Mouse (Mus musculus) left cerebral cortex, postnatal 4 days (tissue): ENCODE data around the gene Foxj3. TPM values are rescaled to one million over a fixed set of nuclear protein-coding genes. Genes with fewer than 3 reads are reported as not detected.
A peak's percentile ranks its signal among the peaks of the same experiment; 100 is the strongest.
"Not testable (repeated sequence)": the region's sequence is repeated elsewhere in the genome, so short reads cannot be mapped to it uniquely, and the experiment has no call there.

Experiments
- DNase-seq: peaks from one replicate; pipeline ENCODE4 v3.0.0-alpha.2; 2022
- intact Hi-C: fragments of 180-260 bp; cut with DNase I; formaldehyde crosslinking; loops from one replicate; pipeline ENCODE4 v1.15.1; 2025
- total RNA-seq, 2 experiments: library from RNA; stranded (reverse); gene quantifications; 2 replicates each; pipeline ENCODE4 v1.2.3; 2021

Foxj3 gene
- total RNA-seq, 2 experiments from 2014 or later, result 81.2 to 82.6 TPM

DNA sequence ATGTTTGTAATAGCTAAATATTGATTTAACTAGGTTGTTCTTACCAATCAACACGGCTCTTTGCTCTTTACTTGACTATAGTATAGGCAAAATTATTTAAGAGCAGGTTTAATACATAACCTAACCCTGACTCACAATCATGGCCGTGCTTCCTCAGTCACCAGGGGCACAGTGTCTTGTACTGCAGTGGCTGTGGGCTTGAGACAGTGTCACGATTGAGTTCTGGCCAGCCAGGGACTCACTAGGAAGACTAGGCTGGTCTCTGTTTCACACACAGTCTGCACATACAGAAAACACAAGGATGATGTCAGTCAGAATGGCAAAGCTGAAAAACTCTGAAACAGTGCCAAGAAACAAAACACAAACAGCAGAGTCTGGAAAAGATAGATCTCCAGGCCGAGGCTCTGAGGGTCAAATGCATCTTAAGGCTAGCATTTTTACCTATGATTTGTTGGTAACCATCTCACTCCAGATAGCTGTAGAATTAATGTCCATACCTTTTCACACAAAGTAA is 29.6 kb downstream of the Foxj3 start:
- intact Hi-C loops, result no loop called here

DNA sequence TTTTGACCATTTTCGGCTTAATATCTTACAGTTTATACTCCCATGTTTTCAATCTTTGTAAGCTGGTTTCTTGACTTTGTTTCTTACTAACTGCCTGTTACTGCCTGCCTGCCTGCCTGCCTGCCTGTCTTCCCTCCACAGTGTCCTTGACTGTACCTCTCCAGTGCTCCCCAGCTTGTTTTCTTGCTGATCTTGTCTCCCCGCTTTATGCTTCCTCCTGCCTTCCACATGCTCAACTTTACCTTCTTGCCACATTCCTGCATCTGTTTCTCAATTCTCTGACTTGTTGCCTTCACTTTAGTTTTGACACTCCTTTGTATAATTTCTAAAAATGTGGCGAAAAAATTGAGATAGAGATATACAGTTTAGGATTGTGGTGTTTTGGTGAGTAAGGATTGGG is 35.9 kb downstream of the Foxj3 start:
- intact Hi-C loops, result no loop called here
- no peak for DNase-seq

More for the DNA sequence above, 29.6 kb downstream of the Foxj3 start:
- DNase-seq, result no peak

DNA sequence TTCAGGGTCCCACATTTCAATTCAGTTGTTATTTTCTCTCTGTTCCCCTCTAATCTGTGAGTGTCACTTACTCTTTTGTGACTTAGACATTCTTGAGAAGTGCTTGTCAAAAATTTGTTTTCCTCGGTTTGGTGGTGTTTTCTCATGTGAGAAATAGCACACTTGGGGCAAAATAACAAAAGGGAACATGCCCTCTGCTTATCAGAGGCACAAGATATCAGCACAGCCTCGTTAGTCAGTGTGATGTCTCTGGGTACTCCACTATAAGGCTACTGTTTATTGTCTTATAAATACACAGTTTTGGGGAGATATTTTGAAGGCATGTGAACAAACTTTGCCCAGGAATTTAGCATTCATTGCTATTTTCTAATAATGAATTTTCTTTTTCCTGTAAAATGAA is 37.7 kb downstream of the Foxj3 start:
- intact Hi-C loops, result no loop called here
- DNase-seq, result no peak

DNA sequence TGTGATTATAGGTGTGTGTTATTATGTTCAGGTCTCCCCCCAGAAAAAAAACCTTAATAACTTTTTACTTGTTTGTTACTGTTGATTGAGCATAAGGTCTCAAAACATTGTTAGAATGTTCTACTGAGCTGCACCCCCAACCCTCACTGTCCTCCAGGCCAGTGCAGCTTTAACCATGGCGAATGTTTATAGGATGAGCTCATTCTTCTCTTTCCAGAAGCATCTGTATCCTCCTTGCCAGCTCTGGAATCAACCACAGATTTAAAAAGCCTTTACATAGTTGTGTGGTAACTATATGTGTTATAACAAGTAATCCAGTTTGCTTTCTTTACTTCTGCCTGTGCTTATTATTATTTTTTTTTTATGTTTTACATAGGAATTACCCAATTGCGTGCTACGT is 38.7 kb downstream of the Foxj3 start:
- intact Hi-C loops, result no loop called here
- no peak for DNase-seq

DNA sequence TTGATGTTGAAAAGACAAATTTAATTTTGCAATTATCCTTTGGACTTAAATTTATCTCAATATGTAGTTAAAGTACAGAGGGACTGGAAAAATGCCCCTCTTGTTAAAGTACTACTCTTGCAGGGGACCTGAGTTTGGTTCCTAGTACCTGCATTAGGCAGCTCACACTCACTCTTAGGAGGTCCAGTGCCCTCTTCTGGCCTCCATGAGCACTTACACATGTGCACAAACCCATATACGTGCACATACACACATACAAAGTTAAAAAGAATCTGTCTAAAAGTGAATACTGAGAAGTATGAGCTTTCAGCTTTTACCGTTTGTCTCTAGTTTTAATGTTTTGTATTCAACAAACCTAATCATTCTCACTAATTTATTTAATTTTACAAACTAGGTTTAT is 51.2 kb downstream of the Foxj3 start:
- intact Hi-C loops, result no loop called here
- no peak for DNase-seq

DNA sequence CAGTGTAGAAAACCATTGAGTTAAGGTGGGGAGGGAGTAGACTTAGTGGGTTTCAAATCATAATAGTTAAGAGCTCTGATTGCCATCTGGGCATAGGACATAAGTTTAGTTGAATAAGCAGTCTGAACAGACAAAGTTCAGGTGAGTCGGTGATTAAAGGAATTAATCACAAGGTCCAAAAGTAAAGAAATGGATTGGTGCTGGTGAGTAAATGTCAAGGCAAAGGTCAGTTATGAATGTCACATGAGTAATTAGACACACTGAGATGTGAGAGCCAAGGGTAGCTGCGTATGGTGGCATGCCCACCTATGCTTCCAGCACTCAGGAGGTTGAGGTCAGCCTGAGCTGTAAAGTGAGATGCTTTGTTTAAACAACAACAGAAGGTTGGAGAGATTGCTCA is 52.6 kb downstream of the Foxj3 start:
- intact Hi-C loops, result no loop called here
- no peak for DNase-seq

DNA sequence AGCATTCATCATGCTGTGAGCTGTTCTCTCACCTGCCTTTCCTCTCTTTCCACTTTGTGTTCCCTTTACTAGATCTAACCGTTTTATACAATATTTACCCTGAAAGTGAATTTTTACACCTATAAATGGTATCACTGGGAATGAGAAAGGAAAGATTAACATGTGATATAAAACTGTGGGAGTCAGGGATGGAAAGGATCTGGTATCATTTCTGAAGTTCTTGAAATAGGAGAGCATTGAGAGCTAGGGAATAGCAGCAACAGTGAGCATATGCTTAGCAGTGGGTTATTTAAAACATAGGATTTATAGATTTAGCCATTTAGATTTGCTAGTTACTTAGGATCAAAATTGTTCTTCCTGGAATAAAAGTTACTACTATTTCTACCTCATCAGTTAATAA is 53.2 kb downstream of the Foxj3 start:
- intact Hi-C loops, result no loop called here
- no peak for DNase-seq

DNA sequence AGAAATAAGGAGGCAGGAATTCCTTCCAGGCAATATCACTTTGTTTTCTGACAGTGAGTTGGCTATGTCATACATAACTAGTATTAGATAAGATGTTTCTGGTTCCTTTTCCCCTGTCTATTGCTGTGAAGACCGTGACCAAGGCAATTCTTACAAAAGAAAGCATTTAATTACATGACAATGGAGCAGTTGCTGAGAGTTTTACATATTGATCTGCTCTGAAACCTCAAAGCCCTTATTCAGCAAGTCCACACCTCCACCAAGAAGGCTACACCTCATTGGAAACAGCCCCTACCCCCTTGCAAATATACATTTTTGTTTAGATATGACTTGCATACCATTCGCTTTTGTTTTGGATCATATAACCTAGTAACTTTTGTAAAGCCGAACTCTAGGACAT is 55.7 kb downstream of the Foxj3 start:
- no peak for DNase-seq
- intact Hi-C loops, result no loop called here

DNA sequence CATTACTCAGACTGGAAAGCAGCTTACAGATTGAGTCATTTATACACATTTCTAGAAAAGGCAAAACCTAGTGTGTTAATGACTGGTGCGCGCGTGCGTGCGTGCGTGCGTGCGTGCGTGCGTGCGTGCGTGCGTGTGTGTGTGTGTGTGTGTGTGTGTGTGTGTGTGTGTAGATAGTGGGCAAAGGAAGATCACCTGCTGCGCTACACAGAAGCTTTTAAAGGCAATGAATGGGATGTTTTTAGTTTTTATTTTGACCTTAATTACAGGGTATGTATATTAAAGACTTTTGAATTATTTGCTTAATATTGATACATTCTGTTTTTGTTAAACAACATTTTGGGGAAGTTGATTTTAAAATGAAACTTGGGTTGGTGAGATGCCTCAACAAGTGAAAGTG is 57.5 kb downstream of the Foxj3 start:
- intact Hi-C loops, result no loop called here
- DNase-seq, result no peak

DNA sequence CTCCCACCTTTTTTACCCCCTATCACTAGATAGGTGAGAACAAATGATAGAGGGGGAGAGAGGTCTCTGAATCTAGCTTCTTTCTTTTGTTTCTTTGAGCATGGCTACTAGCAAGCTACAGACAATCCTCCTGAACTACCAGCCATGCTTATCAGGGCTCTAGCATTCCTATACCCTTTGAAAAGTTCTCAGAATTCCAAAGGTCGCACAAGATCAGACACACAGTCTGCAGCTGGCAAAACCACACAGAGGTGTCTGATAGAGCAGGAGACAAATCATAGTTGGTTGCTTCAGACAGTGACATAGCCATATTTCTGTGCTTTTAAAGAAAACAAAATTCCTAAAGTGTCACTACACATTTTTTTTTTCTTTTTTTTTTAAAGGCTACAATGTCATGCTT is 62.8 kb downstream of the Foxj3 start:
- intact Hi-C loops, result no loop called here
- no peak for DNase-seq

DNA sequence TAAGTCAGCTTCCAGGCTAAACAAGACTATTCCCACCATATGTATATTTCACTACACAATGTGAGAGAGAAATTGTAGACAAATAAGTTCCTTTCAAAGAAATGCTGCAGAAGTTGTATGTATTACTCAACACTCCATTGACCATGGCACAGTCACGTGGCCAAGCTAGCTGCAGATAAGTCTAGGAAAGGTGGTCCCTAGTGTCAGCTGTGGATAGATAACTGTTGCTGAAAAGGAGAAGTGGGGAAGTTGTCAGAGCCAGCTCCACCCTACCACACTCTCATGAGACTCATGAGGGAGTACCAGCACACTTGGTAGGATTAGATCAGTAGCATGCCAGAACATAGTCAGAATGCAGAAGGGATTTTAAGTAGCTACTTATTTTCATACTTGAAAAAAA is 72.7 kb downstream of the Foxj3 start:
- intact Hi-C loops, result no loop called here
- DNase-seq, result no peak

DNA sequence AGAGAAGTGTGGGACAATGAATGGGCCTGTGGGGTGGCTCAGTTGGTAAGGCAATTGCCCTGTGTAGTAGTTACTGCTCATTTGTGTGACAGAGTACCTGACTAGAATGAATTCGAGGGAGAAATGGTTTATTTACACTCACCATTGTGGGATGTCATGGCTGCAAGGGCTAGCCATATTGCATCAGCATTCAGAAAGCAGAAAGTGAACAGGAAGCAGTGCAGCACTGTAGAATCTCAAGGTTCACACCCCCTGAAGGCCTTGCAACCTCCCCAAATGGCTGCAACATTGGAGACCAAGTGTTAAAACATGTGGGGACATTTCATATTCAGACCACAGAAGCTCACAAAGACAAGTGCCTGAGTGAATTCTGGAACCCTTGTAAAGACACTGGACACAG is 77.3 kb downstream of the Foxj3 start:
- DNase-seq, result no peak
- intact Hi-C loops, result loop anchor here (10.0 kb wide), 1 partner anchor 69 kb away; no protein-coding TSS in a partner anchor

DNA sequence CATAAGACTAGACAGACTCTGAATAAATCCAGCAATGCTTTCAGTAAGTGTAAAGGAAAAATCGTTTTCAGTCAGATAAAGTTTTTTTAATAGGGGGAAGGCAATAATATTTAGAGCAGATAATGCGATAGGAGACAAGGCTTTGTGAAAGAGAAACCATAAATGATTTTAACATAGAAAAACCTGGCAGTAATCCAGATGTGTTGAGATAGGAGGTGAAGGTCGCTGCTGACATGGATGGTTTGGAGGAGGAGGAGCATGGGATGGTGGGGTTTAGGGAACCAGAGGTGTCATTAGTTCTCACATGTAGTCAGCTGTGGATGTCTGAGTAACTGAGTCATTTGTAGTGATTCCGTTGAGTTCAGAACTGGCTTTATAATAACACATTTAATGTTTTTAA is 77.9 kb downstream of the Foxj3 start:
- intact Hi-C loops, result loop anchor here (10.0 kb wide), 1 partner anchor 70 kb away; no protein-coding TSS in a partner anchor
- DNase-seq, result no peak

DNA sequence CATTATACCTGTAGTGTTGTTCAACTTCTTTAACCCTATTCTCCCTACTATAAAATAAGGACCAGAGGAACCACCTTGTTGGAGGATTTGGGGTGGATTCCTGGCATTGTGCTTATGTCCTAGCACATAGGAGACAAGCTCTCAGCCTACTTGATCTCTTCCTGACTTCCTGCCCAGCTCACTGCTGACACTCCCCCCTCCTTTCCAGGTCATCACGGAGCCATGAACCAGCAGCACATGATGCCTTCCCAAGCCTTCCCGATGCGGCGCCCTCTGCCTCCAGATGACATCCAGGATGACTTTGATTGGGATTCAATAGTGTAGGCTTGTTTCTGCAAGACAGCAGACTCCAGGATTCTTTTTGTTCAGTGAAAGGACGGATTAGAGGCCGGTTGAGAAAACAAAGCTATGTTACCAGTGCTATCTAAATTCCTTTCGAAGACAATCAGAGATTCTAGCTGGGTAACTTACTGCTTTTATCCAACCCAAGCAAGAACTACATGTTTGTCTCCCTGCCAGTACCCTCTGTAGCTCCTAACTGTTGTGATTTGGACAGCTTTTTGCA is 89.4 kb downstream of the Foxj3 start:
- intact Hi-C loops, result no loop called here
- DNase-seq, result no peak

DNA sequence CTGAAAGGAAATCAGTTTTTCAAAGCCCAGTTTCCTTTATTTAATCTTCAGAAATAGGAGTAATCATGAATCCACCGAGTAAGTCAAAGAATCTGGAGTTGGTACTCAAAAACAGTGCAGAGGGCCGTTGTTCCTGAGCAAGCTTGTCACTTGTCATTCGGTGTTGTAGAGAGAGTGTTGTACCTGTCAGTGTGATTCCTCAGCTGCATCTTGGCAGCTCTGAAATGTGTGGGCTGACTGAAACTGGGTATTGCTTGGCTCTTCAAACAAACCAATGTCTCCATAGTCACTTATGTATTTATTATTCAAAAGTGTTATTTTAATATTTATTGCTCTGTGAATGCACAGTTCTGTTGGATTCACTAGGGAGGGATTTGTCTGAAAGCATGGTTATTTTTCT is 90.1 kb downstream of the Foxj3 start:
- DNase-seq, result no peak
- intact Hi-C loops, result no loop called here

DNA sequence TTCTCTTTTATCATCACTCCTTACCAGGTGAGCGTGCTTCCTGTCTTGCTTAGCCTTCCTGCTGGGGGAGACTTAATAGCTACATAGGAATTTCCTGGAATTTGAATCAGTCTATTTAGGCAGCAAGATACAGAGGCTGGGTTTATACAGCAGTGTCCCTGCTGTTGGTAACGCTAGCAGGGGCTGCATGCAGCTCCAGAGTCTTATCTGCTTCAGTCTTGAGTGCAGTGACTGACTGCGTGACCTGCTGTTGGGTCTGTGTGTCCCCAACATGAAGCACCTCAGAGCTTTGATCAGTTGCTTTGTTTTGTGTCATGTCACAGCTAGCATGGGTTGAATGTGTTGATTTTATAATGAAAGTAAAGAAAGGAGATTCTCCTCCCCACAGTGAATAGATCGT is 90.5 kb downstream of the Foxj3 start:
- no peak for DNase-seq
- intact Hi-C loops, result no loop called here

DNA sequence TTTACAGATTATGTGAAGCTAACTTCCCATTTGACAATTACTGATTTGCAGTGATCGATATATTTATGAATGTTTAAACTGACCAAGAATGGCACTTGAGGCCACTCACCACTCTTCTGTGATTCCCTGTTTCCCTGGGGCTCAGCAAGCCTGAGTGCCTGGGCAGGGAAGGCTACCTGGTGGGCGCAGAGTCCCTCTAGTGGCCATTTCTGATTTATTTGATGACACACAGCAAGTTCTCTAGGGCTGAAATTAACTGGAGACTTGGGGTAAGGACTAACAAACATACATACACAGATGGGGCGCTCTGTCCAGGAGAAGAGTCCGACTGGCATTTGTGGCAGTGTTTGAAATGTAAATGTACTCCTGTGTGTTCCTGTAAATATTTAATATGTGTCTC is 91.6 kb downstream of the Foxj3 start:
- DNase-seq, intact Hi-C loops: not testable (repeated sequence)

DNA sequence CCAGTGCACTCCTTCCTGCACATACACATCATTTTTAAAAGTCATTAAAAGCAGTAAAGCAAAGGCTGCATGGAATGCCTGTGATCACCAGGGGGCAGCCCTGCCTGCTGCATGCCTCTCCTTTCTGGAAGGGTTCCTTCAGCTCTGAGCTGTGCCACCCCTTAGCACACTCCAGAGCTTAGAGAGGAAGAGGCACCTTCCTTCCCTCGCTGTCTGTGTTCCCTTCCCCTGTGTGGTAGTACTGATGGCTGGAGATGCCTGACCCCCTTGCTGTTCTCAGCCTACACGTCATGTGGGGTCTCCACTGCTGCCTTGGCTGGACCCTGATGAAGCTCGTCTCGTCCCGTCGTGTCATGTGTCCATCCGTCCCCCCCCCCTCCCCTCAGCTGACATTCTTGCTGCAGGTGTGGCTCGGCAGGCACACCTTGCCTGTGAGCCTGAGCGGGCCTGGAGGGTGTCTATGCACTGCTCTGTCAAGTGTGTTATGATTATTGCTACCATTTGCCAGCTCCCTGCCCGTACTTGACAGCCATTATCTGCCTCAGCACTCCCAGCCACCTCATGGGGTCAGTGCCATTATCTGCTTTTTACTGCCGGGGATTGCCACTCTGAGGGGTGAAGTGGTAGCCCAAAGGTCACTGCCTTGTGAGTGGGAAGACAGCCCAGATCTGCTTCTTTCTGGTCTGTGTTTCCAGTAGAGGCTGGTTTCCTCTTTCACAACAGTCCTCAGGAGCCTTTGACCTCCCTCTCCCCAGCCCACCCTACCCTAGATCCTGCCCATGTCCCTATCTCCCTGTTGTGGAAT is 94.5 kb downstream of the Foxj3 start:
- intact Hi-C loops, result loop anchor here (5.0 kb wide), 2 partner anchors 181 to 496 kb away; no protein-coding TSS in a partner anchor

DNA sequence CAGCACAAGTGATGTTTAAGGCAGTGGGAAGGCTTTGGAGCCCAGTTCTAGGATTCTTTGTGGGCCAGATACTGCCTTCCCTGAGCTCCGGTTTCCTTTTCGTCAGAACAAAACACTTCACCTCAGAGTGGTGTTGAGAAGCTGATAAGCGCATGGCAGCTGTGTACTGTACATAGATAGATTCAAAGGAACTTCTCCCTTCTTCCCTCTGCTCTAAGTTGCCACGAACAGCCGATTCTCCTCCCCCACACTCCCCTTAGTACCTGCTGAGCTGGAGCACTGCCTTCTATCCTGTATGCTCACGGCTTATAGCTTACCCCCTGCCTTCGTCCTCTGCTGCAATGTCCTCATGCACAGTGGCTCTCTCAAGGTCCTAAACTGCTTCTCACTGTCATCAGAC is 95.9 kb downstream of the Foxj3 start:
- intact Hi-C loops, result loop anchor here (5.0 kb wide), 2 partner anchors 180 to 495 kb away; no protein-coding TSS in a partner anchor
- no peak for DNase-seq

More for the DNA sequence above, 94.5 kb downstream of the Foxj3 start:
- peak; percentile 52 for DNase-seq

DNA sequence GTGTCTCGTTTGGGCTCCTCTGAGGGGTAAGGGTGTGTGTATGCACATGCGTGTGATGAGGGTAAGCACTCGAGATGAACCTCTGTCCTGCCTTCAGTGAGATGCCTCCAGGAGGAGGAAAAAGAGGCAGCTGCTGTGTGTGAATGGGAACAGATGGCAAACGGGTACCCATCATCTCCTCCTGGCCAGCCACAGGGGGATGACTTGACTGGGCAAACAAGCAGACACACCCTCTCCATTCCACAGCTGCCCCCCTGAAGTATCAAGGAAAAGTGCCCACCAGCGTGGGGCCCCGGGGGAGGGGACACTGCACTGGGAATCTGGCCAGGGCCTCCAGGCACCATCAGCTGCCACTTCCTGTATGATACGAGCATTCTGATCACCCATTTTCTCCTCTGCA is 96.5 kb downstream of the Foxj3 start:
- DNase-seq, result peak; percentile 81
- intact Hi-C loops, result loop anchor here (5.0 kb wide), 2 partner anchors 179 to 494 kb away; no protein-coding TSS in a partner anchor

DNA sequence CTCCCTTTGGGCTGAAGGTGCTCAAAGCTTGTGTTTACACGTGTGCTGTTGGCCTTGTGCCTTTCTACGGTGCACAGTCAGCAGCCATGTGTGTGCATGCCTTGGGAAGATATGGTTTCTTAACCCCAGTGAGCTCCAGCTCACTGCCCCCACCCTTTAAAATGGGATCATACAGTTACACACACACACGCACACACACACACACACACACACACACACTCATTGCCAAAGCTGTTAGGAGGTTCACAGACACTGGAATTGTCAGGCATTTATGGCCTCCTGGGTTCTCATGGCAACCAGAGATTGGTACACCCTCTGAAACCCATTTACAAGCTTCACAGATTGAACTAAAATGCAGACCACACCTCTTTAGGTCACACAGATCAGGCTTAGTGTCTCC is 97.1 kb downstream of the Foxj3 start:
- intact Hi-C loops, result loop anchor here (5.0 kb wide), 2 partner anchors 178 to 493 kb away; no protein-coding TSS in a partner anchor
- no peak for DNase-seq
